Mouse (Mus musculus) CH12.LX (cell line): ENCODE data around the gene Arhgap21. TPM values are rescaled to one million over a fixed set of nuclear protein-coding genes. Genes with fewer than 3 reads are reported as not detected.

ENCODE experiments used
- DNase-seq: peaks from one replicate; pipeline ENCODE4 v3.0.0-alpha.2; 2013; ENCODE audit errors: extremely low read depth
- H3K27ac ChIP-seq: 2 replicates; pipeline ENCODE4 v1.5.1; 2012; ENCODE audit warnings: low read depth, mild to moderate bottlenecking, control low read depth, moderate library complexity; ENCODE audit not compliant: insufficient read depth
- H3K27me3 ChIP-seq: replicated peaks from 2 replicates; pipeline ENCODE3; 2012; ENCODE audit warnings: inconsistent platforms
- H3K36me3 ChIP-seq, 2 experiments: replicated peaks in 1 of 2; 2 replicates each; pipeline versions ENCODE3 to v1.6.1; 2012; ENCODE audit warnings: inconsistent platforms in 1 of 2, low read length in 1 of 2, mild to moderate bottlenecking in 1 of 2, mixed read lengths in 1 of 2, moderate library complexity in 1 of 2; ENCODE audit not compliant: control insufficient read depth in 1 of 2, insufficient read depth in 1 of 2
- H3K4me1 ChIP-seq, 2 experiments: 2 replicates each; pipeline ENCODE4 v1.6.1; 2012; ENCODE audit warnings: inconsistent platforms in 1 of 2, moderate library complexity in 1 of 2; ENCODE audit not compliant: insufficient read depth in 2 of 2, control insufficient read depth in 1 of 2
- H3K4me2 ChIP-seq: 2 replicates; pipeline ENCODE4 v1.6.1; 2012; ENCODE audit warnings: low read depth, mild to moderate bottlenecking, control low read depth; ENCODE audit not compliant: poor library complexity, insufficient read depth, severe bottlenecking
- H3K4me3 ChIP-seq, 3 experiments: fragments of 150-350 bp in 1 of 3; sonication (generic) in 1 of 3; replicated peaks in 1 of 3; 2 replicates each; pipeline versions ENCODE3 to v1.5.1; 2011 to 2012; ENCODE audit warnings: low read depth in 2 of 3, low read length in 2 of 3, mild to moderate bottlenecking in 2 of 3, moderate library complexity in 2 of 3, control low read depth in 1 of 3, improper control_type of control experiment in 1 of 3, inconsistent platforms in 1 of 3, mixed read lengths in 1 of 3; ENCODE audit not compliant: poor library complexity in 1 of 3
- H3K79me2 ChIP-seq: replicated peaks from 2 replicates; pipeline ENCODE4 v1.6.1; 2012; ENCODE audit warnings: mild to moderate bottlenecking, moderate library complexity; ENCODE audit not compliant: control insufficient read depth, poor library complexity, insufficient read depth, severe bottlenecking; ENCODE audit errors: extremely low read depth
- H3K9ac ChIP-seq: 2 replicates; pipeline ENCODE4 v1.6.1; 2012; ENCODE audit warnings: low read depth, mild to moderate bottlenecking, control low read depth, moderate library complexity; ENCODE audit not compliant: insufficient read depth
- H3K9me3 ChIP-seq: replicated peaks from 2 replicates; pipeline ENCODE3; 2012; ENCODE audit warnings: low read length, inconsistent platforms, mixed read lengths
- BHLHE40 ChIP-seq: IDR thresholded peaks from 2 replicates; pipeline ENCODE4 v1.6.1; 2011; ENCODE audit warnings: mild to moderate bottlenecking, low read depth, low read length, improper control_type of control experiment
- EP300 ChIP-seq: IDR thresholded peaks from 2 replicates; pipeline ENCODE4 v1.6.1; 2011; ENCODE audit warnings: low read length, improper control_type of control experiment
- GABPA ChIP-seq: IDR thresholded peaks from 2 replicates; pipeline ENCODE4 v1.6.1; 2012; ENCODE audit warnings: low read depth, low read length, improper control_type of control experiment, inconsistent platforms; ENCODE audit not compliant: insufficient replicate concordance
- MEF2A ChIP-seq: IDR thresholded peaks from 2 replicates; pipeline ENCODE4 v1.6.1; 2014; ENCODE audit warnings: low read depth, mild to moderate bottlenecking, inconsistent platforms, low read length, improper control_type of control experiment, borderline replicate concordance
- MXI1 ChIP-seq: IDR thresholded peaks from 2 replicates; pipeline ENCODE4 v1.6.1; 2011; ENCODE audit warnings: mild to moderate bottlenecking, low read depth, low read length, improper control_type of control experiment
- TBP ChIP-seq: conservative IDR thresholded peaks from 2 replicates; pipeline ENCODE4 v1.6.1; 2011; ENCODE audit warnings: low read depth, low read length, improper control_type of control experiment
- USF1 ChIP-seq: IDR thresholded peaks from 2 replicates; pipeline ENCODE4 v1.6.1; 2014; ENCODE audit warnings: low read depth, mild to moderate bottlenecking, inconsistent platforms, low read length, improper control_type of control experiment
- USF2 ChIP-seq: conservative IDR thresholded peaks from 2 replicates; pipeline ENCODE4 v1.6.1; 2011; ENCODE audit warnings: low read depth, low read length, improper control_type of control experiment
- ZNF384 ChIP-seq: IDR thresholded peaks from 2 replicates; pipeline ENCODE4 v1.6.1; 2012; ENCODE audit warnings: low read depth, low read length, improper control_type of control experiment, inconsistent platforms
- dilution Hi-C: fragments of 300-500 bp; cut with MboI; formaldehyde crosslinking; loops from 2 replicates; pipeline ENCODE4 v1.14.3; 2020; ENCODE audit warnings: low sequenced_read_pairs; ENCODE audit not compliant: extremely low pct_unique_long_range_greater_than_20kb, extremely low pct_ligation_motif_present
- in situ Hi-C: fragments of 300-500 bp; cut with MboI; formaldehyde crosslinking; loops from 3 replicates; pipeline ENCODE4 v1.14.3; 2019; ENCODE audit warnings: low sequenced_read_pairs, low pct_ligation_motif_present, low pct_unique_long_range_greater_than_20kb, mixed read lengths
- polyA plus RNA-seq: library from polyadenylated mRNA; unstranded; fragments of >175 nt; gene quantifications from 2 replicates; pipeline ENCODE4 v1.2.1, GENCODE M21; 2012; ENCODE audit warnings: low read depth; ENCODE audit not compliant: insufficient read length
- total RNA-seq, 2 experiments: library from RNA; depleted of rRNA; stranded (reverse); fragments of 300-350 nt in 1 of 2; fragments of >200 nt in 1 of 2; gene quantifications; 2 replicates each; pipeline ENCODE4 v1.2.3; 2012 to 2014

Arhgap21 gene
- total and polyA plus RNA-seq, 3 experiments, result 7.6 to 22.7 (median 10.8) TPM

- Histone ChIP-seq H3K9ac (no peak overlapping the region), H3K27ac (no peak overlapping the region), H3K27me3 (no peaks in the 10 kb centered on the region), H3K9me3 (no peaks in the 10 kb centered on the region), H3K36me3 (peaks cover 0 to 12% of the 10 kb centered on the region in 2 experiments), H3K4me3 (no peak overlapping the region), H3K4me1 (peaks cover 2 to 39% of the 10 kb centered on the region in 2 experiments; a peak in 3 of 4 replicates), H3K4me2 (no peak overlapping the region), H3K79me2 (no peaks in the 10 kb centered on the region; the same call in 1 of the 2 replicates)
- DNase-seq, result no peak
- in situ Hi-C loops (no loop called here), dilution Hi-C loops (no loop called here)
- TF ChIP-seq BHLHE40, result no peak
Observed at GRCm38 (mm10) chr2:20943730-20944454, 24.8 kb downstream of the Arhgap21 start.

DNA sequence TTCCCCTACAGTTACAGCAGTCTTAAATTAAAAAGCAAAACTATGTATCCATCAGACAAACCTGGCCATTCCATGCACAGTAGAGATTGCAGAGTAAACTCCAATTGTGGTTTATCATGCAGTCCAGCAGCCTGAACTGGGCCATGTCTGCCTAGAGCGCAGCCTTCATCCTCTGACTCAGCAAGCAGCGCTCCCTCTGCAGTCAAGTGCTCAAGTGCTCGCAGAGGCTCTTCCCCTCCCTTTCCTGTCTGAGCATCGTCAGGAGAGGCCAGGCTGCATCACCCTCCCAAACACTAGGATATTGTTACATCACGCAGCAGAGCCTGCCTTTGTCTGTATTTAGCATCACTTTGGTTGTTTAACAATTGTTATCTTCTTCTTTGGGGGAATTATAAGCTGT, 25.5 kb downstream of the Arhgap21 start:
- Histone ChIP-seq H3K4me2 (no peak overlapping the region), H3K36me3 (peaks cover 0 to 15% of the 10 kb centered on the region in 2 experiments), H3K27me3 (no peaks in the 10 kb centered on the region), H3K9me3 (no peaks in the 10 kb centered on the region), H3K4me1 (peaks cover 2 to 39% of the 10 kb centered on the region in 2 experiments; a peak in 3 of 4 replicates)
- DNase-seq, result peak; percentile 19
- TF ChIP-seq MEF2A, result no peak
- TF ChIP-seq GABPA, result no peak
- no peak for TF ChIP-seq USF2
- TF ChIP-seq USF1, result no peak
- no peak for TF ChIP-seq EP300
- no peak for TF ChIP-seq MXI1
- no peak for TF ChIP-seq TBP
- TF ChIP-seq, all 38 proteins: peak for 0
- no peak overlapping the region for H3K9ac ChIP-seq
- in situ Hi-C loops, result no loop called here
- no peaks in the 10 kb centered on the region; the same call in 1 of the 2 replicates for H3K79me2 ChIP-seq
- dilution Hi-C loops, result no loop called here
- H3K4me3 ChIP-seq, result no peak overlapping the region
- no peak overlapping the region for H3K27ac ChIP-seq

GRCm38 (mm10) chr2:20942434-20943198, 26.1 kb downstream of the Arhgap21 start:
- Histone ChIP-seq H3K4me1 (peaks cover 2 to 43% of the 10 kb centered on the region in 2 experiments; a peak in 3 of 4 replicates), H3K4me2 (no peak overlapping the region), H3K9me3 (no peaks in the 10 kb centered on the region), H3K9ac (no peak overlapping the region), H3K4me3 (no peak overlapping the region), H3K79me2 (no peaks in the 10 kb centered on the region), H3K36me3 (peaks cover 0 to 15% of the 10 kb centered on the region in 2 experiments), H3K27me3 (no peaks in the 10 kb centered on the region), H3K27ac (no peak overlapping the region)
- in situ Hi-C loops (no loop called here), dilution Hi-C loops (no loop called here)
- DNase-seq, result no peak
- no peak for TF ChIP-seq ZNF384
